Mouse (Mus musculus): ENCODE results near the gene Rnf7. TPM values are rescaled to one million over a fixed set of nuclear protein-coding genes. Genes with fewer than 3 reads are reported as not detected.

Rnf7 gene
- polyA plus RNA-seq, 1 experiment, result 65.7 TPM

GRCm38 (mm10) chr9:96515737-96516136 lies 37.3 kb upstream of the Rnf7 start:
- Histone ChIP-seq H3K4me1 (ENCODE audit: control insufficient read depth, insufficient read depth, insufficient read length, low read length) (no peaks in the 10 kb centered on the region), H3K36me3 (ENCODE audit: control insufficient read depth, insufficient read depth, low read length) (no peaks in the 10 kb centered on the region), H3K4me3 (ENCODE audit: low read depth, low read length) (no peak overlapping the region), H3K27ac (ENCODE audit: insufficient read depth, low read depth, low read length) (no peak overlapping the region), H3K27me3 (ENCODE audit: control insufficient read depth, insufficient read depth, low read length) (no peaks in the 10 kb centered on the region)
- no peak for TF ChIP-seq POLR2A (IDR thresholded peaks at IDR 0.05; ENCODE audit: low read depth, low read length)
- WGBS, result 80% methylated on average over 5 of the region's 5 CpGs

GRCm38 (mm10) chr9:96514278-96514677 lies 35.8 kb upstream of the Rnf7 start:
- Histone ChIP-seq H3K4me1 (ENCODE audit: control insufficient read depth, insufficient read depth, insufficient read length, low read length) (no peaks in the 10 kb centered on the region), H3K27me3 (ENCODE audit: control insufficient read depth, insufficient read depth, low read length) (no peaks in the 10 kb centered on the region), H3K4me3 (ENCODE audit: low read depth, low read length) (no peak overlapping the region), H3K27ac (ENCODE audit: insufficient read depth, low read depth, low read length) (no peak overlapping the region), H3K36me3 (ENCODE audit: control insufficient read depth, insufficient read depth, low read length) (no peaks in the 10 kb centered on the region)
- 66% methylated on average over 5 of the region's 5 CpGs for WGBS
- TF ChIP-seq POLR2A (IDR thresholded peaks at IDR 0.05; ENCODE audit: low read depth, low read length) (no peak), CTCF (IDR thresholded peaks at IDR 0.05; ENCODE audit: extremely low read depth, insufficient read length, insufficient replicate concordance, low read depth, low read length) (no peak)

- Histone ChIP-seq H3K4me3 (ENCODE audit: low read depth, low read length) (no peak overlapping the region), H3K36me3 (ENCODE audit: control insufficient read depth, insufficient read depth, low read length) (no peaks in the 10 kb centered on the region), H3K27ac (ENCODE audit: insufficient read depth, low read depth, low read length) (no peak overlapping the region), H3K4me1 (ENCODE audit: control insufficient read depth, insufficient read depth, insufficient read length, low read length) (no peaks in the 10 kb centered on the region; the same call in 1 of the 2 replicates), H3K27me3 (ENCODE audit: control insufficient read depth, insufficient read depth, low read length) (no peaks in the 10 kb centered on the region)
- TF ChIP-seq POLR2A (IDR thresholded peaks at IDR 0.05; ENCODE audit: low read depth, low read length) (no peak), CTCF (IDR thresholded peaks at IDR 0.05; ENCODE audit: extremely low read depth, insufficient read length, insufficient replicate concordance, low read depth, low read length) (no peak)
- WGBS, result 45% methylated on average over 10 of the region's 10 CpGs
Measured at GRCm38 (mm10) chr9:96506011-96506498, 27.6 kb upstream of the Rnf7 start.

GRCm38 (mm10) chr9:96505156-96505555 lies 26.7 kb upstream of the Rnf7 start:
- TF ChIP-seq CTCF (IDR thresholded peaks at IDR 0.05; ENCODE audit: extremely low read depth, insufficient read length, insufficient replicate concordance, low read depth, low read length) (no peak), POLR2A (IDR thresholded peaks at IDR 0.05; ENCODE audit: low read depth, low read length) (no peak)
- no peak overlapping the region for H3K4me3 ChIP-seq (ENCODE audit: low read depth, low read length)
- H3K36me3 ChIP-seq (ENCODE audit: control insufficient read depth, insufficient read depth, low read length), result no peaks in the 10 kb centered on the region
- H3K27me3 ChIP-seq (ENCODE audit: control insufficient read depth, insufficient read depth, low read length), result no peaks in the 10 kb centered on the region
- no peak overlapping the region for H3K27ac ChIP-seq (ENCODE audit: insufficient read depth, low read depth, low read length)
- WGBS, result 89% methylated on average over 4 of the region's 4 CpGs
- H3K4me1 ChIP-seq (ENCODE audit: control insufficient read depth, insufficient read depth, insufficient read length, low read length), result no peaks in the 10 kb centered on the region; the same call in 1 of the 2 replicates

- H3K4me3 ChIP-seq (ENCODE audit: low read depth, low read length), result no peak overlapping the region
- H3K4me1 ChIP-seq (ENCODE audit: control insufficient read depth, insufficient read depth, insufficient read length, low read length), result no peaks in the 10 kb centered on the region; the same call in 1 of the 2 replicates
- WGBS, result 88% methylated on average over 17 of the region's 17 CpGs
- H3K36me3 ChIP-seq (ENCODE audit: control insufficient read depth, insufficient read depth, low read length), result no peaks in the 10 kb centered on the region
- H3K27ac ChIP-seq (ENCODE audit: insufficient read depth, low read depth, low read length), result no peak overlapping the region
- no peak for TF ChIP-seq CTCF (IDR thresholded peaks at IDR 0.05; ENCODE audit: extremely low read depth, insufficient read length, insufficient replicate concordance, low read depth, low read length)
- TF ChIP-seq POLR2A (IDR thresholded peaks at IDR 0.05; ENCODE audit: low read depth, low read length), result no peak
- H3K27me3 ChIP-seq (ENCODE audit: control insufficient read depth, insufficient read depth, low read length), result no peaks in the 10 kb centered on the region
Measured at GRCm38 (mm10) chr9:96504116-96504895, 25.8 kb upstream of the Rnf7 start.

GRCm38 (mm10) chr9:96502856-96503610 lies 24.6 kb upstream of the Rnf7 start:
- H3K4me3 ChIP-seq (ENCODE audit: low read depth, low read length), result no peak overlapping the region
- H3K36me3 ChIP-seq (ENCODE audit: control insufficient read depth, insufficient read depth, low read length), result no peaks in the 10 kb centered on the region
- H3K27me3 ChIP-seq (ENCODE audit: control insufficient read depth, insufficient read depth, low read length), result no peaks in the 10 kb centered on the region
- 41% methylated on average over 6 of the region's 6 CpGs for WGBS
- no peak overlapping the region for H3K27ac ChIP-seq (ENCODE audit: insufficient read depth, low read depth, low read length)
- TF ChIP-seq POLR2A (IDR thresholded peaks at IDR 0.05; ENCODE audit: low read depth, low read length), result no peak
- no peak for TF ChIP-seq CTCF (IDR thresholded peaks at IDR 0.05; ENCODE audit: extremely low read depth, insufficient read length, insufficient replicate concordance, low read depth, low read length)
- H3K4me1 ChIP-seq (ENCODE audit: control insufficient read depth, insufficient read depth, insufficient read length, low read length), result no peaks in the 10 kb centered on the region; the same call in 1 of the 2 replicates

- Histone ChIP-seq H3K27me3 (ENCODE audit: control insufficient read depth, insufficient read depth, low read length) (no peaks in the 10 kb centered on the region), H3K4me3 (ENCODE audit: low read depth, low read length) (no peak overlapping the region), H3K27ac (ENCODE audit: insufficient read depth, low read depth, low read length) (no peak overlapping the region), H3K36me3 (ENCODE audit: control insufficient read depth, insufficient read depth, low read length) (no peaks in the 10 kb centered on the region), H3K4me1 (ENCODE audit: control insufficient read depth, insufficient read depth, insufficient read length, low read length) (no peaks in the 10 kb centered on the region; the same call in 1 of the 2 replicates)
- TF ChIP-seq POLR2A (IDR thresholded peaks at IDR 0.05; ENCODE audit: low read depth, low read length) (no peak), CTCF (IDR thresholded peaks at IDR 0.05; ENCODE audit: extremely low read depth, insufficient read length, insufficient replicate concordance, low read depth, low read length) (no peak)
- 68% methylated on average over 7 of the region's 7 CpGs for WGBS
Measured at GRCm38 (mm10) chr9:96501217-96501616, 22.7 kb upstream of the Rnf7 start.
